Mouse (Mus musculus) forebrain, embryonic 14.5 days (tissue): ENCODE measurements around the gene Galnt9. TPM values are rescaled to one million over a fixed set of nuclear protein-coding genes. Genes with fewer than 3 reads are reported as not detected.

Source experiments
- ATAC-seq: fragments of 200-750 bp; cut with Nextera tagmentation; 2 replicates; pipeline ENCODE4 v1.8.0; 2017; ENCODE audit warnings: mild to moderate bottlenecking, moderate library complexity
- DNase-seq: peaks from one replicate; pipeline ENCODE4 v3.0.0-alpha.2; 2015; ENCODE audit warnings: low spot score
- H3K27ac ChIP-seq: fragments of 300-500 bp; sonication (generic); 2 replicates; pipeline ENCODE4 v1.5.1; 2014; ENCODE audit warnings: low read depth, mild to moderate bottlenecking, control low read depth, low read length, moderate library complexity
- H3K27me3 ChIP-seq: fragments of 300-500 bp; sonication (generic); replicated peaks from 2 replicates; pipeline ENCODE4 v1.6.1; 2014; ENCODE audit warnings: low read length, control low read depth, mixed read lengths; ENCODE audit not compliant: control insufficient read depth, insufficient read depth
- H3K36me3 ChIP-seq: fragments of 300-500 bp; sonication (generic); 2 replicates; pipeline ENCODE4 v1.6.1; 2014; ENCODE audit warnings: low read length, control low read depth; ENCODE audit not compliant: control insufficient read depth, insufficient read depth
- H3K4me1 ChIP-seq: fragments of 300-500 bp; sonication (generic); 2 replicates; pipeline ENCODE4 v1.6.1; 2014; ENCODE audit warnings: antibody characterized with exemption, low read length, control low read depth; ENCODE audit not compliant: control insufficient read depth, insufficient read depth
- H3K4me2 ChIP-seq: fragments of 300-500 bp; sonication (generic); 2 replicates; pipeline ENCODE4 v1.6.1; 2014; ENCODE audit warnings: mild to moderate bottlenecking, control low read depth, low read length
- H3K4me3 ChIP-seq: fragments of 300-500 bp; sonication (generic); 2 replicates; pipeline ENCODE4 v1.5.1; 2014; ENCODE audit warnings: low read depth, low read length, control low read depth
- H3K9ac ChIP-seq: fragments of 300-500 bp; sonication (generic); 2 replicates; pipeline ENCODE4 v1.6.1; 2014; ENCODE audit warnings: mild to moderate bottlenecking, low read length, control low read depth, moderate library complexity
- H3K9me3 ChIP-seq: fragments of 300-500 bp; sonication (generic); replicated peaks from 2 replicates; pipeline ENCODE4 v1.6.1; 2016; ENCODE audit warnings: low read length, control low read depth, mixed read lengths; ENCODE audit not compliant: control insufficient read depth
- WGBS: fragments of 180-500 bp; shearing (Covaris S2); extraction: QIAGEN DNeasy Blood & Tissue Kit; methylation state at CpG from one replicate; pipeline ENCODE4 v1.1.7; 2014; 5-methylcytosine and 5-hydroxymethylcytosine counted together
- polyA plus RNA-seq: library from polyadenylated mRNA; unstranded; fragments of >200 nt; fragmentation: Nextera tagmentation; extraction: Ambion mirVana; gene quantifications from 2 replicates; pipeline ENCODE4 v1.2.1, GENCODE M21; 2014

Galnt9 gene
- polyA plus RNA-seq, 1 experiment from 2014 or later: 12.1 TPM

DNA sequence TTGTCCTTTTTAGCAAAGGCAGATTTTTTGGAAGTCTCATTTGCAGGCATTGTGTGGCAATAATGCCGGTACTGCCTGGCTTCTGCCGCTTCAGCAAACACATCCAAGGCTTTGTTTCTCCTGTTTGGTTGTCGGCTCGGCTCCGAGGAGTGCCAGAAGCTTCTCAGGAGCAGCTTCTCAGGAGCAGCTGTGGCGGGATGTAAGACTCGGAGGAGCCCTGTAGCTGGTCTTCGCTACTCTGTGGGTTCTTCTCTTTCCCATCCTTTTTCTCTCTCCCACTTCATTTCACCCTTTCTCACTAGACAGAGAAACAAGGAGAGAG is 37.9 kb upstream of the Galnt9 start:
- WGBS: 9% methylated on average over 8 of the region's 8 CpGs
- H3K27ac ChIP-seq: no peak overlapping the region
- no peaks in the 10 kb centered on the region for H3K36me3 ChIP-seq
- H3K9me3 ChIP-seq: no peaks in the 10 kb centered on the region
- H3K4me3 ChIP-seq: no peak overlapping the region
- DNase-seq: peak; percentile 42
- no peak for ATAC-seq
- no peaks in the 10 kb centered on the region for H3K27me3 ChIP-seq
- H3K9ac ChIP-seq: peak overlapping the region; percentile 7; the same call in 1 of the 2 replicates
- H3K4me1 ChIP-seq: peaks cover 8% of the 10 kb centered on the region
- H3K4me2 ChIP-seq: no peak overlapping the region

GRCm38 (mm10) chr5:110506856-110507255 is 37.3 kb upstream of the Galnt9 start:
- no peak overlapping the region for H3K27ac ChIP-seq
- H3K9me3 ChIP-seq: no peaks in the 10 kb centered on the region
- no peak overlapping the region for H3K4me2 ChIP-seq
- peaks cover 8% of the 10 kb centered on the region for H3K4me1 ChIP-seq
- no peaks in the 10 kb centered on the region for H3K36me3 ChIP-seq
- H3K9ac ChIP-seq: no peak overlapping the region
- no peak for ATAC-seq
- no peak overlapping the region for H3K4me3 ChIP-seq
- 75% methylated on average over 3 of the region's 3 CpGs for WGBS
- no peak for DNase-seq
- no peaks in the 10 kb centered on the region for H3K27me3 ChIP-seq

DNA sequence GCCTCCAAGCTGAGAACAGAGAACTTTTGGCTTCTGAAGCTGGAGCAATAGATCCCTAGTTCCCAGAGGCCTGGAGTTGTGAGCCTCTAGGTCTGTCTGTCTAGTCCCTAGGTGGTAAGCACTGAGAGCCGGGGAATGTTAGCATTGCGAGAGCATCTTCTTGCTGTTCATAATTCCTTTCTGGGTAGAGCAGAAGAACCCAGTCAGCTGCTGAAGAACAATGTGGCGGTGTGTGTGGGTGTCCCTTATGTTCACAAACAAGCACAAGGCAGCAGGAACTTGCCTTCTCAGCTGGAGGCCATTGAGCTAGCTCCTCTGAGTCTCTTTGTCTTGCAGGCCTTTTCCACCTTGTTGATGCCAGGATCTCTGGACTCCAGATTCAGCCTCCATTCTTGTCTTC is 36.2 kb upstream of the Galnt9 start:
- Histone ChIP-seq H3K4me3 (no peak overlapping the region), H3K9ac (no peak overlapping the region), H3K4me1 (peaks cover 8% of the 10 kb centered on the region), H3K4me2 (no peak overlapping the region), H3K27me3 (no peaks in the 10 kb centered on the region), H3K27ac (no peak overlapping the region), H3K36me3 (no peaks in the 10 kb centered on the region), H3K9me3 (no peaks in the 10 kb centered on the region)
- 88% methylated on average over 3 of the region's 3 CpGs for WGBS
- no peak for DNase-seq
- ATAC-seq: no peak

- Histone ChIP-seq H3K4me3 (no peak overlapping the region), H3K4me2 (no peak overlapping the region), H3K9ac (no peak overlapping the region), H3K27ac (no peak overlapping the region), H3K9me3 (no peaks in the 10 kb centered on the region), H3K36me3 (no peaks in the 10 kb centered on the region), H3K4me1 (peaks cover 8% of the 10 kb centered on the region), H3K27me3 (no peaks in the 10 kb centered on the region)
- 69% methylated on average over 6 of the region's 6 CpGs for WGBS
- peak; percentile 39 for DNase-seq
- ATAC-seq: 0 out of 2 replicates have a peak, but pooled peaks have one; percentile 32
Measured at GRCm38 (mm10) chr5:110510357-110510756, 33.8 kb upstream of the Galnt9 start.

GRCm38 (mm10) chr5:110513791-110514190 is 30.4 kb upstream of the Galnt9 start:
- WGBS: 84% methylated on average over 4 of the region's 4 CpGs
- Histone ChIP-seq H3K27me3 (no peaks in the 10 kb centered on the region), H3K9ac (no peak overlapping the region), H3K4me2 (no peak overlapping the region), H3K36me3 (no peaks in the 10 kb centered on the region), H3K4me1 (no peaks in the 10 kb centered on the region), H3K27ac (no peak overlapping the region), H3K9me3 (no peaks in the 10 kb centered on the region), H3K4me3 (no peak overlapping the region)
- no peak for DNase-seq
- ATAC-seq: no peak

DNA sequence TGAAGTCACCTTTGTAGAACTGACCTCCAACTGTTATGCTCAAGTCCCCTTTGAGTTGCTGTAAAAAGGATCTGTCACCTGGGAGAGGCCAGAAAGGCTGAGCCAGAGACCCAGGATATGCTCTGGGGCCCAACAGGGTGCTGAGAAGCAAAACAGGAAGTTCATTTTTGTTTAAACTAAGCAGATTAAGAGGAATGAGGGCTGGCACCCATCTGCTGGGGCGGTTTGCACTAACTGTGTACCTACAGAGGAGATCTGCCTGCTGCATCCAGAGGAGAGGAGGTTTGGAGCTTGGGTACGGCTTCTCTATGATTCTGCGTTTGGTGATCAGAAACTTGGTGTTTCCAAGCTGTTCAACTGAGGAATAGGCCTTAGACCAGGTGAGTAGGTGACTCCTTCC is 29.5 kb upstream of the Galnt9 start:
- ATAC-seq (no peak), DNase-seq (no peak)
- no peaks in the 10 kb centered on the region for H3K27me3 ChIP-seq
- no peak overlapping the region for H3K4me3 ChIP-seq
- no peaks in the 10 kb centered on the region for H3K4me1 ChIP-seq
- H3K4me2 ChIP-seq: no peak overlapping the region
- no peaks in the 10 kb centered on the region for H3K9me3 ChIP-seq
- H3K9ac ChIP-seq: no peak overlapping the region
- no peak overlapping the region for H3K27ac ChIP-seq
- 81% methylated on average over 3 of the region's 3 CpGs for WGBS
- H3K36me3 ChIP-seq: no peaks in the 10 kb centered on the region

- ATAC-seq: no peak
- no peaks in the 10 kb centered on the region for H3K27me3 ChIP-seq
- H3K9ac ChIP-seq: no peak overlapping the region
- H3K27ac ChIP-seq: no peak overlapping the region
- H3K4me1 ChIP-seq: no peaks in the 10 kb centered on the region
- no peaks in the 10 kb centered on the region for H3K36me3 ChIP-seq
- DNase-seq: no peak
- WGBS: 84% methylated on average over 4 of the region's 4 CpGs
- H3K4me2 ChIP-seq: no peak overlapping the region
- H3K9me3 ChIP-seq: no peaks in the 10 kb centered on the region
- H3K4me3 ChIP-seq: no peak overlapping the region
Measured at GRCm38 (mm10) chr5:110516390-110516789, 27.8 kb upstream of the Galnt9 start.

- Histone ChIP-seq H3K9me3 (no peaks in the 10 kb centered on the region), H3K27ac (no peak overlapping the region), H3K27me3 (no peaks in the 10 kb centered on the region), H3K4me3 (no peak overlapping the region), H3K9ac (no peak overlapping the region), H3K4me2 (peak overlapping the region; percentile 20; the same call in 1 of the 2 replicates), H3K36me3 (no peaks in the 10 kb centered on the region), H3K4me1 (no peaks in the 10 kb centered on the region)
- ATAC-seq (no peak), DNase-seq (no peak)
- WGBS: 31% methylated on average over 14 of the region's 14 CpGs
Measured at GRCm38 (mm10) chr5:110518086-110518783, 25.9 kb upstream of the Galnt9 start.

DNA sequence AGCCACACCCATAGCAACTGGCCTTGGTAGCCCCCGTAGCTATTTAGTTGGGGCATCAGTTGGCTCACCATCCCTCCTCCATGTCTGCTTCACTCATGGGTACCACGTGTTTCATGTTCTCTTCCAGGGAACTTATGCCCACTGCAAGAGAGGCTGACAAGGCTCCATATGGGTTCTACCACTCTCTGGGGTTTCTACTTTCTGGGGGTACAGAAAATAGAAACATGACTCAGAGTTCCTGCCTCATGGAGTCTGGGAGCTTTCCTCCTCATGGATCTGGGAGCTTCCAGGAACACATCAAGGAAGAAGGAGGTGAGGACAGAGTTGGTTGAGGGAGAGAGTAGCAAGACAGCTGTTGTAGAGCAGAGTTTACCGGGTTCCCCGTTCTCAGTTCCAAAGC is 23.2 kb upstream of the Galnt9 start:
- DNase-seq (no peak), ATAC-seq (no peak)
- Histone ChIP-seq H3K4me3 (no peak overlapping the region), H3K36me3 (no peaks in the 10 kb centered on the region), H3K9me3 (no peaks in the 10 kb centered on the region), H3K27ac (no peak overlapping the region), H3K27me3 (no peaks in the 10 kb centered on the region), H3K9ac (no peak overlapping the region), H3K4me2 (no peak overlapping the region), H3K4me1 (no peaks in the 10 kb centered on the region)
- WGBS: 89% methylated on average over 4 of the region's 4 CpGs
